Mouse (Mus musculus): ENCODE data around the gene Phf8.
"Not testable (repeated sequence)": the region's sequence is repeated elsewhere in the genome, so short reads cannot be mapped to it uniquely, and the experiment has no call there.

Phf8 gene

GRCm38 (mm10) chrX:151520458-151521322 is at the start of gene Phf8:
Gene Phf8 (plus strand): TSS chrX:151520672.
- DNase-seq (ENCODE audit: low spot score in 2 of 2) = peak; percentile 90 to 94

- DNase-seq (ENCODE audit: low spot score in 2 of 2) = no peak
Observed at GRCm38 (mm10) chrX:151488128-151488527, 32.3 kb upstream of the Phf8 start.

- DNase-seq (ENCODE audit: low spot score in 2 of 2) = not testable (repeated sequence)
Observed at GRCm38 (mm10) chrX:151493269-151493668, 27.2 kb upstream of the Phf8 start.

- no peak for DNase-seq (ENCODE audit: low spot score in 2 of 2)
Observed at GRCm38 (mm10) chrX:151496596-151496995, 23.9 kb upstream of the Phf8 start.

- DNase-seq (ENCODE audit: low spot score in 2 of 2) = no peak
Observed at GRCm38 (mm10) chrX:151508536-151508935, 11.9 kb upstream of the Phf8 start.

GRCm38 (mm10) chrX:151509906-151510305 is 10.6 kb upstream of the Phf8 start:
- DNase-seq (ENCODE audit: low spot score in 2 of 2) = no peak

- no peak for DNase-seq (ENCODE audit: low spot score in 2 of 2)
Observed at GRCm38 (mm10) chrX:151513066-151513465, 7.4 kb upstream of the Phf8 start.

- no peak for DNase-seq (ENCODE audit: low spot score in 2 of 2)
Observed at GRCm38 (mm10) chrX:151513694-151514093, 6.8 kb upstream of the Phf8 start.

GRCm38 (mm10) chrX:151518181-151518580 is 2.3 kb upstream of the Phf8 start:
- no peak for DNase-seq (ENCODE audit: low spot score in 2 of 2)

- DNase-seq (ENCODE audit: low spot score in 2 of 2) = no peak
Observed at GRCm38 (mm10) chrX:151520127-151520457, 380 bp upstream of the Phf8 start.

- no peak for DNase-seq (ENCODE audit: low spot score in 2 of 2)
Observed at GRCm38 (mm10) chrX:151521786-151522522, 1.5 kb downstream of the Phf8 start.

GRCm38 (mm10) chrX:151553356-151553755 is 32.9 kb downstream of the Phf8 start:
- no peak for DNase-seq (ENCODE audit: low spot score in 2 of 2)

GRCm38 (mm10) chrX:151575166-151575565 is 54.7 kb downstream of the Phf8 start:
- no peak for DNase-seq (ENCODE audit: low spot score in 2 of 2)

GRCm38 (mm10) chrX:151643386-151643785 is 122.9 kb downstream of the Phf8 start:
- no peak for DNase-seq (ENCODE audit: low spot score in 2 of 2)

GRCm38 (mm10) chrX:151653744-151654143 is 133.3 kb downstream of the Phf8 start:
- no peak for DNase-seq (ENCODE audit: low spot score in 2 of 2)

GRCm38 (mm10) chrX:151674492-151675171 is 154.2 kb downstream of the Phf8 start:
- no peak for DNase-seq (ENCODE audit: low spot score in 2 of 2)
